Mouse (Mus musculus): ENCODE data around the gene Gm20662. TPM values are rescaled to one million over a fixed set of nuclear protein-coding genes. Genes with fewer than 3 reads are reported as not detected.

The Gm20662 gene
- polyA plus RNA-seq, 1 experiment: 0.20 TPM

- Histone ChIP-seq H3K36me3 (ENCODE audit: control insufficient read depth, insufficient read depth) (peaks cover 32% of the 10 kb centered on the region), H3K79me2 (ENCODE audit: control insufficient read depth, insufficient read depth) (no peaks in the 10 kb centered on the region), H3K4me3 (ENCODE audit: insufficient read depth, poor library complexity, severe bottlenecking) (no peak overlapping the region)
These were observed 28.7 kb upstream of the Gm20662 start for GRCm38 (mm10) chr9:107967437-107967836.

GRCm38 (mm10) chr9:107968531-107968930, 27.6 kb upstream of the Gm20662 start:
- no peaks in the 10 kb centered on the region for H3K79me3 ChIP-seq (ENCODE audit: low read depth)
- no peak for TF ChIP-seq CEBPB (IDR thresholded peaks at IDR 0.05; ENCODE audit: low read depth)
- H3K79me2 ChIP-seq (ENCODE audit: control insufficient read depth, insufficient read depth): no peaks in the 10 kb centered on the region
- peaks cover 22% of the 10 kb centered on the region for H3K36me3 ChIP-seq (ENCODE audit: control insufficient read depth, insufficient read depth)
- H3K4me3 ChIP-seq (ENCODE audit: insufficient read depth, poor library complexity, severe bottlenecking): no peak overlapping the region
- no peak overlapping the region for H3ac ChIP-seq (ENCODE audit: control insufficient read depth, insufficient read length, low read depth)
- H3K27me3 ChIP-seq (ENCODE audit: control insufficient read depth, insufficient read depth, insufficient read length): no peaks in the 10 kb centered on the region

More at GRCm38 (mm10) chr9:107967437-107967836, 28.7 kb upstream of the Gm20662 start:
- Histone ChIP-seq H3ac (ENCODE audit: control insufficient read depth, insufficient read length, low read depth) (no peak overlapping the region), H3K27me3 (ENCODE audit: control insufficient read depth, insufficient read depth, insufficient read length) (no peaks in the 10 kb centered on the region), H3K79me3 (ENCODE audit: low read depth) (no peaks in the 10 kb centered on the region)
- TF ChIP-seq FOSL1 (IDR thresholded peaks at IDR 0.05; ENCODE audit: insufficient read depth, low read length, poor library complexity, severe bottlenecking): no peak
- TF ChIP-seq MAX (IDR thresholded peaks at IDR 0.05): no peak
- TF ChIP-seq CTCF (IDR thresholded peaks at IDR 0.05; ENCODE audit: control insufficient read depth, insufficient read depth, insufficient read length): no peak
- TF ChIP-seq MYOD1 (IDR thresholded peaks at IDR 0.05; ENCODE audit: control insufficient read depth, insufficient read length, low read depth): no peak
- no peak for TF ChIP-seq MYOG (IDR thresholded peaks at IDR 0.05; ENCODE audit: control insufficient read depth, extremely low read depth, insufficient read length)
- TF ChIP-seq CEBPB (IDR thresholded peaks at IDR 0.05; ENCODE audit: low read depth): no peak
- TF ChIP-seq USF1 (IDR thresholded peaks at IDR 0.05; ENCODE audit: low read depth): no peak

GRCm38 (mm10) chr9:107970311-107970710, 25.8 kb upstream of the Gm20662 start:
- no peaks in the 10 kb centered on the region for H3K27me3 ChIP-seq (ENCODE audit: control insufficient read depth, insufficient read depth, insufficient read length)
- no peak overlapping the region for H3ac ChIP-seq (ENCODE audit: control insufficient read depth, insufficient read length, low read depth)
- TF ChIP-seq USF1 (IDR thresholded peaks at IDR 0.05; ENCODE audit: low read depth) (no peak), MAX (IDR thresholded peaks at IDR 0.05) (no peak), FOSL1 (IDR thresholded peaks at IDR 0.05; ENCODE audit: insufficient read depth, low read length, poor library complexity, severe bottlenecking) (no peak), MYOG (IDR thresholded peaks at IDR 0.05; ENCODE audit: control insufficient read depth, extremely low read depth, insufficient read length) (no peak), CEBPB (IDR thresholded peaks at IDR 0.05; ENCODE audit: low read depth) (no peak), MYOD1 (IDR thresholded peaks at IDR 0.05; ENCODE audit: control insufficient read depth, insufficient read length, low read depth) (no peak), CTCF (IDR thresholded peaks at IDR 0.05; ENCODE audit: control insufficient read depth, insufficient read depth, insufficient read length) (no peak)
- no peaks in the 10 kb centered on the region for H3K79me2 ChIP-seq (ENCODE audit: control insufficient read depth, insufficient read depth)
- H3K4me3 ChIP-seq (ENCODE audit: insufficient read depth, poor library complexity, severe bottlenecking): no peak overlapping the region
- no peaks in the 10 kb centered on the region for H3K79me3 ChIP-seq (ENCODE audit: low read depth)
- H3K36me3 ChIP-seq (ENCODE audit: control insufficient read depth, insufficient read depth): peaks cover 10% of the 10 kb centered on the region

GRCm38 (mm10) chr9:107971690-107972541, 24.2 kb upstream of the Gm20662 start:
- peaks cover 10% of the 10 kb centered on the region for H3K36me3 ChIP-seq (ENCODE audit: control insufficient read depth, insufficient read depth)
- TF ChIP-seq MYOG (IDR thresholded peaks at IDR 0.05; ENCODE audit: control insufficient read depth, extremely low read depth, insufficient read length): no peak
- TF ChIP-seq MAX (IDR thresholded peaks at IDR 0.05): no peak
- TF ChIP-seq USF1 (IDR thresholded peaks at IDR 0.05; ENCODE audit: low read depth): no peak
- TF ChIP-seq CTCF (IDR thresholded peaks at IDR 0.05; ENCODE audit: control insufficient read depth, insufficient read depth, insufficient read length): no peak
- TF ChIP-seq FOSL1 (IDR thresholded peaks at IDR 0.05; ENCODE audit: insufficient read depth, low read length, poor library complexity, severe bottlenecking): no peak
- TF ChIP-seq MYOD1 (IDR thresholded peaks at IDR 0.05; ENCODE audit: control insufficient read depth, insufficient read length, low read depth): no peak
- no peak for TF ChIP-seq CEBPB (IDR thresholded peaks at IDR 0.05; ENCODE audit: low read depth)
- no peaks in the 10 kb centered on the region for H3K79me3 ChIP-seq (ENCODE audit: low read depth)
- H3K27me3 ChIP-seq (ENCODE audit: control insufficient read depth, insufficient read depth, insufficient read length): no peaks in the 10 kb centered on the region
- no peaks in the 10 kb centered on the region for H3K79me2 ChIP-seq (ENCODE audit: control insufficient read depth, insufficient read depth)
- H3ac ChIP-seq (ENCODE audit: control insufficient read depth, insufficient read length, low read depth): no peak overlapping the region
- H3K4me3 ChIP-seq (ENCODE audit: insufficient read depth, poor library complexity, severe bottlenecking): no peak overlapping the region

GRCm38 (mm10) chr9:107974491-107975171, 21.5 kb upstream of the Gm20662 start:
- H3K4me3 ChIP-seq (ENCODE audit: insufficient read depth, poor library complexity, severe bottlenecking): no peak overlapping the region
- no peak for TF ChIP-seq CEBPB (IDR thresholded peaks at IDR 0.05; ENCODE audit: low read depth)
- TF ChIP-seq FOSL1 (IDR thresholded peaks at IDR 0.05; ENCODE audit: insufficient read depth, low read length, poor library complexity, severe bottlenecking): no peak
- TF ChIP-seq USF1 (IDR thresholded peaks at IDR 0.05; ENCODE audit: low read depth): no peak
- no peak for TF ChIP-seq MYOD1 (IDR thresholded peaks at IDR 0.05; ENCODE audit: control insufficient read depth, insufficient read length, low read depth)
- TF ChIP-seq MYOG (IDR thresholded peaks at IDR 0.05; ENCODE audit: control insufficient read depth, extremely low read depth, insufficient read length): no peak
- TF ChIP-seq MAX (IDR thresholded peaks at IDR 0.05): no peak
- no peak for TF ChIP-seq CTCF (IDR thresholded peaks at IDR 0.05; ENCODE audit: control insufficient read depth, insufficient read depth, insufficient read length)
- H3ac ChIP-seq (ENCODE audit: control insufficient read depth, insufficient read length, low read depth): no peak overlapping the region
- no peaks in the 10 kb centered on the region for H3K79me3 ChIP-seq (ENCODE audit: low read depth)
- peaks cover 10% of the 10 kb centered on the region for H3K36me3 ChIP-seq (ENCODE audit: control insufficient read depth, insufficient read depth)
- H3K27me3 ChIP-seq (ENCODE audit: control insufficient read depth, insufficient read depth, insufficient read length): no peaks in the 10 kb centered on the region
- no peaks in the 10 kb centered on the region for H3K79me2 ChIP-seq (ENCODE audit: control insufficient read depth, insufficient read depth)

Measured in C2C12 (cell line).